Mouse (Mus musculus) embryo, embryonic 11.5 days (tissue): ENCODE measurements around the gene Rfc3.
A peak's percentile ranks its signal among the peaks of the same experiment; 100 is the strongest.
"Not testable (repeated sequence)": the region's sequence is repeated elsewhere in the genome, so short reads cannot be mapped to it uniquely, and the experiment has no call there.

Experiments
- DNase-seq: peaks from one replicate; pipeline ENCODE4 v3.0.0-alpha.2; 2012; ENCODE audit warnings: low read depth, low spot score

Gene Rfc3

GRCm38 (mm10) chr5:151650700-151651410 is at the start of gene Rfc3:
Gene Rfc3 (minus strand): TSS chr5:151651242.
- peak; percentile 94 for DNase-seq

- DNase-seq = not testable (repeated sequence)
Observed at GRCm38 (mm10) chr5:151693636-151694035, 42.6 kb upstream of the Rfc3 start.

GRCm38 (mm10) chr5:151686606-151687525 is 35.8 kb upstream of the Rfc3 start:
- peak; percentile 59 for DNase-seq

- DNase-seq = no peak
Observed at GRCm38 (mm10) chr5:151662207-151662606, 11.2 kb upstream of the Rfc3 start.

- no peak for DNase-seq
Observed at GRCm38 (mm10) chr5:151651411-151651784, 356 bp upstream of the Rfc3 start.

- no peak for DNase-seq
Observed at GRCm38 (mm10) chr5:151644845-151645244, 6.2 kb downstream of the Rfc3 start.

- DNase-seq = no peak
Observed at GRCm38 (mm10) chr5:151642867-151643266, 8.2 kb downstream of the Rfc3 start.

GRCm38 (mm10) chr5:151642102-151642501 is 8.9 kb downstream of the Rfc3 start:
- DNase-seq = no peak

- no peak for DNase-seq
Observed at GRCm38 (mm10) chr5:151605921-151606320, 45.1 kb downstream of the Rfc3 start, which contains the start of gene Vmn2r18. Gene Vmn2r18 (minus strand): TSS chr5:151606021.

GRCm38 (mm10) chr5:151601696-151602095 is 49.3 kb downstream of the Rfc3 start:
- no peak for DNase-seq
